Mouse (Mus musculus) brain, embryonic 14.5 days (tissue): ENCODE measurements at regions not wholly inside any gene's neighbourhood (a gene's known extent, or its start where the extent isn't known, plus 50 kb on each side); places are given as distances from the start of the nearest gene placed in this dataset.

ENCODE experiments used
- DNase-seq: peaks from one replicate; pipeline ENCODE4 v3.0.0-alpha.2; 2011; ENCODE audit warnings: low read depth
- POLR2A ChIP-seq: fragments of 200-500 bp; IDR thresholded peaks from 2 replicates; pipeline ENCODE4 v1.6.1; 2012; ENCODE audit warnings: mild to moderate bottlenecking, inconsistent platforms, borderline replicate concordance; ENCODE audit not compliant: poor library complexity, insufficient read depth, insufficient read length, severe bottlenecking; ENCODE audit errors: extremely low read depth

GRCm38 (mm10) chr13:98544051-98544450 is 52.2 kb upstream of the Gm10320 start:
- DNase-seq = no peak
- no peak for TF ChIP-seq POLR2A
